Mouse (Mus musculus) heart, adult 2 months (tissue): ENCODE measurements around the gene Parvb. TPM values are rescaled to one million over a fixed set of nuclear protein-coding genes. Genes with fewer than 3 reads are reported as not detected.

Experiments used
- DNase-seq, 2 experiments: peaks; one replicate each; pipeline ENCODE4 v3.0.0; 2021
- H3K27ac ChIP-seq: fragments of 200-600 bp; 2 replicates; pipeline ENCODE4 v1.8.1; 2022
- H3K27me3 ChIP-seq: fragments of 200-500 bp; 2 replicates; pipeline ENCODE4 v1.6.1; 2012; ENCODE audit warnings: mild to moderate bottlenecking, low read length, inconsistent platforms, mixed read lengths; ENCODE audit not compliant: control insufficient read depth, insufficient read depth
- H3K36me3 ChIP-seq: fragments of 200-500 bp; 2 replicates; pipeline ENCODE4 v1.6.1; 2012; ENCODE audit warnings: low read length, inconsistent platforms; ENCODE audit not compliant: control insufficient read depth, insufficient read depth
- H3K4me1 ChIP-seq: fragments of 200-500 bp; 2 replicates; pipeline ENCODE4 v1.6.1; 2011; ENCODE audit warnings: low read length; ENCODE audit not compliant: control insufficient read depth, insufficient read depth
- H3K4me3 ChIP-seq: fragments of 200-600 bp; 2 replicates; pipeline ENCODE4 v1.8.1; 2022
- H3K79me2 ChIP-seq: fragments of 200-500 bp; replicated peaks from 2 replicates; pipeline ENCODE4 v1.6.1; 2012; ENCODE audit warnings: mild to moderate bottlenecking, inconsistent platforms, low read length, moderate library complexity, mixed read lengths; ENCODE audit not compliant: control insufficient read depth, insufficient read depth
- H3K9ac ChIP-seq: fragments of 200-500 bp; 2 replicates; pipeline ENCODE4 v1.6.1; 2012; ENCODE audit warnings: low read depth, mild to moderate bottlenecking, control low read depth, inconsistent platforms, low read length, mixed read lengths
- CTCF ChIP-seq: fragments of 200-600 bp; IDR thresholded peaks from 2 replicates; pipeline ENCODE4 v1.8.1; 2022; ENCODE audit warnings: antibody characterized with exemption, mild to moderate bottlenecking, moderate library complexity
- EP300 ChIP-seq: fragments of 200-500 bp; IDR thresholded peaks from 2 replicates; pipeline ENCODE4 v1.6.1; 2011; ENCODE audit warnings: low read depth, low read length, control low read depth; ENCODE audit not compliant: insufficient read depth
- POLR2A ChIP-seq: fragments of 200-500 bp; IDR thresholded peaks from 2 replicates; pipeline ENCODE4 v1.6.1; 2011; ENCODE audit warnings: mild to moderate bottlenecking, low read depth, low read length, control low read depth; ENCODE audit not compliant: insufficient read depth
- WGBS: fragments of 180-500 bp; shearing (Covaris S2); methylation state at CpG from one replicate; pipeline ENCODE4 v1.1.7; 2018; 5-methylcytosine and 5-hydroxymethylcytosine counted together
- intact Hi-C: fragments of 180-260 bp; cut with DNase I; formaldehyde crosslinking; loops from one replicate; pipeline ENCODE4 v1.15.1; 2025
- polyA plus RNA-seq: library from polyadenylated mRNA; depleted of rRNA; stranded (reverse); fragments of >200 nt; gene quantifications from 2 replicates; pipeline ENCODE4 v1.2.3, GENCODE M21; 2012
- total RNA-seq, 2 experiments: library from RNA; stranded (reverse); gene quantifications; 2 replicates each; pipeline ENCODE4 v1.2.3; 2021

Gene Parvb
- total and polyA plus RNA-seq, 3 experiments: 58.5 to 116 (median 99.4) TPM

DNA sequence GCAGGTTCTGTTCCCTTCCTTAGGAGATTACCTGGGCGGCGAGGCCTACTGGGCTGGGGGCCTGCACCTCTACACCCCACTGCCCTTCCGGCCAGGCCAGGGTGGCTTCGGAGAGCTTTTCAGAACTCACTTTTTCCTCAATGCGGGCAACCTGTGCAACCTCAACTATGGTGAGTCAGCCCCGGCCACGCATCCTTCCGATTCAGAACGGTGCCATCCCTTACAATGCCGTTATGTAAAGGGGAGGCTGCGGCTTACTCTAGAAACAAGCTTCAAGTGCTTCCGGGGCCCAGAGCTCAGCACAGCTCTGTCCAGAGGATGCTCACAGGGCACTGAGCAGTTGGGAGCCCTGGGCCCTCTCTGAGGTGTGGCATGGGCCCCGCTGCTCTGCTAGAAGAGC is 21.4 kb upstream of the Parvb start:
- no peaks in the 10 kb centered on the region for H3K27me3 ChIP-seq
- intact Hi-C loops: no loop called here
- peaks cover 24% of the 10 kb centered on the region for H3K4me1 ChIP-seq
- H3K9ac ChIP-seq: no peak overlapping the region
- WGBS: 87% methylated on average over 13 of the region's 13 CpGs
- TF ChIP-seq POLR2A: no peak
- H3K79me2 ChIP-seq: no peaks in the 10 kb centered on the region
- no peak for DNase-seq
- peak overlapping the region; percentile 75 for H3K27ac ChIP-seq
- H3K36me3 ChIP-seq: peaks cover 4% of the 10 kb centered on the region
- H3K4me3 ChIP-seq: no peak overlapping the region

DNA sequence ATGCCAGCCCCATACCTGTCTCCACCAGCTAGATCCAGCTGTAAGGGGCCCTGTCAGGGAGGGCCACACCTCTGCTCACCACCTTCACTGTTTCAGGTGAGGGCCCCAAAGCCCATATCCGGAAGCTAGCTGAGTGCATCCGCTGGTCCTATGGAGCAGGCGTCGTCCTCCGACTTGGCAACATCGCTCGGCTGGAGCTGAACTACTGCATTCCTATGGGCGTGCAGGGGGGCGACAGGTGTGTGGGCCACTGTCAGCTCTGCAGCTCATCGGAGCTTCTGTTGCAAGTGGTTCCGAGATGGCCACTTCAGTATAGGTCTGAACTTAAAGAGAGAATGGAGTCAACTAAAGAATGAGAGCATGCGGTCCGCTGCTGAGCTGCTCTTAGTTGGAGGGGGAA is 20.9 kb upstream of the Parvb start:
- no peak overlapping the region for H3K4me3 ChIP-seq
- 91% methylated on average over 13 of the region's 13 CpGs for WGBS
- no peak overlapping the region; the same call in 1 of the 2 replicates for H3K27ac ChIP-seq
- peaks cover 24% of the 10 kb centered on the region for H3K4me1 ChIP-seq
- no peak overlapping the region for H3K9ac ChIP-seq
- no peak for DNase-seq
- no peaks in the 10 kb centered on the region for H3K79me2 ChIP-seq
- peaks cover 4% of the 10 kb centered on the region for H3K36me3 ChIP-seq
- TF ChIP-seq EP300 (no peak), POLR2A (no peak), CTCF (no peak)
- H3K27me3 ChIP-seq: no peaks in the 10 kb centered on the region
- intact Hi-C loops: no loop called here

DNA sequence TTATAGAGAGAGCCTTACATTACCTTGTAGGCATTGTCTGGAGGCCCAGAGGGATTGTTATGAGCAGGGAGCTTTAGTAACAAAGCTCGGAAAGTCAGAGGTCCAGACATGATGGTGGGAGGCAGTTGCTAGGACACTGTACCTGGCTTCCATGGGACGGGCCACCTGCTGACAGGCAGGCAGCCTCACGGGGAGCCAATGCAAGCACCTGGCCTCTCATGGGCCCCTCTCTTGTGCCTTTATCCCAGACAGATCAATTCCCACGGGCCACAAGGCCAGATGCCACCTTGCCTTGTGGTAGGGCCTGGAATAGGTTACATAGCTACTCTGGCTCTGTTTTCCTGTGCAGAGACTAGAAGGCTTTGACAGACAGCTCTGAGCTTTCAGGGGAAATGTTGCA is 20.3 kb upstream of the Parvb start:
- Histone ChIP-seq H3K4me3 (no peak overlapping the region), H3K79me2 (no peaks in the 10 kb centered on the region), H3K4me1 (peaks cover 24% of the 10 kb centered on the region), H3K36me3 (peaks cover 4% of the 10 kb centered on the region), H3K27me3 (no peaks in the 10 kb centered on the region), H3K27ac (no peak overlapping the region), H3K9ac (no peak overlapping the region)
- no peak for TF ChIP-seq CTCF
- TF ChIP-seq POLR2A: no peak
- no peak for TF ChIP-seq EP300
- WGBS: 85% methylated on average over 4 of the region's 4 CpGs
- intact Hi-C loops: no loop called here
- DNase-seq: no peak

DNA sequence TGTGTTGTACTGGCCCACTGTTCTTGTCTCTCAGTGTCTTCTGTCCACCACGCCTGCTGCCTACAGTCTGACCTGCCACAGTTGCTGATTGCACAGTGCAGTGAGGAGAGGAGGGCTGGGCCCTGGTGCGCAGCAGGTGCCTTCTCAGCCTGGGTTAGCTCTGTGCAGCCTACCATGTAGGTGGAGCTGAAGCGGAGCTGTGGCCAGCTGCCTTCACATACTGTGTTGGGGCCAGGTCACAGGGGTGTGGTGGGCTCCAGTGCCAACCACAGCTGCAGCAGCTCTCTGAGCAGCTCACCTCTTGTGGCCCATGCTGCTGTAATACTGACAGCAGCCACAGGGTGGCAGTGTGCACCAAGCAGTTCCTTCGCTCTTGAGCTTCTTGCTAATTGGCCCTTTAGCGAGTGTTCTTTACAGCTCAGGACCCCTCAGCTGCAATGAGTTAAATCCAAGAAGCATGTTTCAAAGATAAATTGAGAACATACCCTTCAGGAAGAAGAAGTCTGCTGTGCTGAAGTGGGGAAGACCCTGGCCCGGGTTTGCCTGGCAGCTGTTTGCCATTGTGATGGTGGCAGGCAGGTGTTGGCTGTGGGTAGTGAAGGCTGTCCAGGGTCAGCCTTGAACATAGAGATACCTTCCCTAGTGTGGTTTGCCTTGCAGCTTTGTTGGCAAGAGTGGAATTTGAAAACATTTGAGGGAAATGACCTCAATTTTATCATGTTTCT is 19.6 kb upstream of the Parvb start:
- no peak overlapping the region for H3K9ac ChIP-seq
- peaks cover 4% of the 10 kb centered on the region for H3K36me3 ChIP-seq
- H3K27me3 ChIP-seq: no peaks in the 10 kb centered on the region
- no peak for TF ChIP-seq POLR2A
- TF ChIP-seq CTCF: no peak; the same call in 1 of the 2 replicates
- TF ChIP-seq EP300: peak; percentile 94
- WGBS: 29% methylated on average over 6 of the region's 6 CpGs
- peak; percentile 84 to 92 for DNase-seq
- no peak overlapping the region for H3K4me3 ChIP-seq
- H3K79me2 ChIP-seq: no peaks in the 10 kb centered on the region
- H3K4me1 ChIP-seq: peaks cover 24% of the 10 kb centered on the region
- peak overlapping the region; percentile 70 for H3K27ac ChIP-seq
- intact Hi-C loops: loop anchor here (1.0 to 2.0 kb wide), 3 partner anchors 49 to 402 kb away; no protein-coding TSS in a partner anchor

DNA sequence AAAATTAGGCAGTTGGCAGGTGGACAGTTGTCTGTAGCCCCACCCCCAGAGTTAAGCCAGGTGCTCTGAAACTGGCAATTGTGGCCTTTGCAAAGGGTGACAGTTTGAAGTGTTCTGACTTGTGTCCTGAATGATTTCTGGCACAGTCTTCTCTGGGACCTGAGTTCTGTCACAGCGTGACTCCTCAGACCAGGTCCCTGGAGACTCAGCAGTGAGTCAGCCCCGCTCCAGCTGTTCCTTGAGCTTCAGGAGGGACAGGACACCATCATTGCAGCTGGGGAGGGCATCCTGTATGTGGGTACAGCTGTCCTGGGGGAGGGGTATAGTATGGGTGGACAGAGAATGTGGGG is 19.1 kb upstream of the Parvb start:
- TF ChIP-seq CTCF (no peak), POLR2A (0 out of 2 replicates have a peak, but pooled peaks have one; percentile 12), EP300 (0 out of 2 replicates have a peak, but pooled peaks have one; percentile 59)
- no peaks in the 10 kb centered on the region for H3K27me3 ChIP-seq
- no peak overlapping the region for H3K9ac ChIP-seq
- peak; percentile 65 to 76 for DNase-seq
- H3K36me3 ChIP-seq: peaks cover 4% of the 10 kb centered on the region
- peaks cover 24% of the 10 kb centered on the region for H3K4me1 ChIP-seq
- intact Hi-C loops: loop anchor here (1.0 to 2.0 kb wide), 3 partner anchors 48 to 402 kb away; no protein-coding TSS in a partner anchor
- H3K4me3 ChIP-seq: no peak overlapping the region
- H3K27ac ChIP-seq: peak overlapping the region; percentile 70
- WGBS: 2% methylated on average over 2 of the region's 2 CpGs
- H3K79me2 ChIP-seq: no peaks in the 10 kb centered on the region

DNA sequence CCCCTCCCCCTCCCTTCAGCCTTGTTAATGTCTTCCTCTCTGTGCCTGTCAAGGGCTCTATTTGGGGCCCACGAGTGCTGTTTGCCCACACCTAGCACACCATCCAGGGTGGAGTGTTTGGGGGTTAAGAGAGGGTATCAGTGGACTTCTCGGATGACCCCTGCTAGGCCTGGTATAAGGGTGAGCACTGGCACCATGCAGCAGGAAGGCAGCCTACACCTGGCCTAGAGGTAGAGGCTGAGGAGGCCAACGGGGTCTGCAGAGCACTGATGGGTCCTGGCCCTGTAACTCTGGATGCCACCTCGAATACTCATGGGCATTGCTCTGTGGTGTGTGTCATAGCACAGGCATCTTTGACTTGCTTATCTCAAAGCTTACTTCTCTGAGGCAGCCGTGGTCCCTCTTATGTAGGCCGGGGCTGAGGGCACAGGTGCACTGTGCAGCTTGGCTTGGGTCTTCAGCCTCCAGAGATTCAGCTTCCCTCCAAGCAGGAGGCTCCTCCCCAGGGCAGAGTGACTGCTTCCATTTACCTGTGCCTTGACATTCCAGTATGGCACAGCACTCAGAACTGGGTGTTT is 18.6 kb upstream of the Parvb start:
- no peak overlapping the region for H3K4me3 ChIP-seq
- H3K36me3 ChIP-seq: peaks cover 4% of the 10 kb centered on the region
- TF ChIP-seq POLR2A (no peak), EP300 (no peak), CTCF (no peak)
- WGBS: 63% methylated on average over 6 of the region's 6 CpGs
- no peaks in the 10 kb centered on the region for H3K27me3 ChIP-seq
- H3K27ac ChIP-seq: peak overlapping the region; percentile 48
- intact Hi-C loops: loop anchor here (2.0 kb wide), 1 partner anchor 48 kb away; no protein-coding TSS in a partner anchor
- H3K4me1 ChIP-seq: peaks cover 25% of the 10 kb centered on the region
- no peak for DNase-seq
- 0 out of 2 replicates have a peak overlapping the region, but pooled peaks have one; percentile 7 for H3K9ac ChIP-seq
- no peaks in the 10 kb centered on the region for H3K79me2 ChIP-seq
